Mouse (Mus musculus) embryonic fibroblast, embryonic 13.5 days (primary cell): Measurements from ENCODE around the gene Ifitm2. TPM values are rescaled to one million over a fixed set of nuclear protein-coding genes. Genes with fewer than 3 reads are reported as not detected.

Experiments used
- H3K27ac ChIP-seq: 2 replicates; pipeline ENCODE4 v1.5.1; 2012; ENCODE audit warnings: low read length, control low read depth, inconsistent platforms; ENCODE audit not compliant: insufficient read depth
- H3K4me1 ChIP-seq: 2 replicates; pipeline ENCODE4 v1.6.1; 2011; ENCODE audit warnings: low read length; ENCODE audit not compliant: control insufficient read depth, insufficient read depth
- H3K4me3 ChIP-seq: 2 replicates; pipeline ENCODE4 v1.5.1; 2011; ENCODE audit warnings: mild to moderate bottlenecking, control low read depth, low read length; ENCODE audit not compliant: insufficient read depth
- CTCF ChIP-seq: IDR thresholded peaks from 2 replicates; pipeline ENCODE4 v1.5.1; 2011; ENCODE audit warnings: mild to moderate bottlenecking, control low read depth, low read length, moderate library complexity, borderline replicate concordance; ENCODE audit not compliant: insufficient read depth
- POLR2A ChIP-seq: IDR thresholded peaks from 2 replicates; pipeline ENCODE4 v1.6.1; 2011; ENCODE audit warnings: low read depth, mild to moderate bottlenecking, control low read depth, low read length, moderate library complexity
- polyA plus RNA-seq: library from polyadenylated mRNA; stranded (reverse); fragments of >200 nt; gene quantifications from 2 replicates; pipeline ENCODE4 v1.2.4, GENCODE M21; 2011; ENCODE audit warnings: low read depth; ENCODE audit not compliant: missing spikeins, insufficient read length

The Ifitm2 gene
- polyA plus RNA-seq, 1 experiment = 857 TPM

DNA sequence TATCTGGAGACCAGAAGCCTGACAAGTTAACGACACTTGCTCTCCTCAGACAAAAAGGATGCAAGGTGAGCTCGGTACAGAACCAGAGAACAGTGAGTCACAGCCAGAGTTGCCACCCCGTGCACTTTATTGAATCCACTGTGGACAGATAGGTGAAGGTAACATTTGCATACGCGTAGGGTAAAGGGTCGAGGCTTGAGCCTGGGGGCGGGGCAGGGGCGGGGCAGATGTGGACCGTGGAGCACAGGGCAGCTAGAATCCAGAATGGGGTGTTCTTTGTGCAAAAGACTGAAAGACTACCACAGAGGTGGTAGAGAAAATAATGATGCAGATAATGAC, 1.1 kb downstream of the Ifitm2 start:
- TF ChIP-seq CTCF = no peak
- TF ChIP-seq POLR2A = no peak; the same call in 1 of the 2 replicates
- no peak overlapping the region for H3K27ac ChIP-seq
- H3K4me3 ChIP-seq = peak overlapping the region; percentile 94
- H3K4me1 ChIP-seq = peaks cover 13% of the 10 kb centered on the region

GRCm38 (mm10) chr7:140953800-140954732, 1.7 kb downstream of the Ifitm2 start:
- TF ChIP-seq POLR2A = peak; percentile 42; the same call in 1 of the 2 replicates
- no peak for TF ChIP-seq CTCF
- Histone ChIP-seq H3K4me3 (peak overlapping the region; percentile 94), H3K4me1 (peaks cover 13% of the 10 kb centered on the region), H3K27ac (no peak overlapping the region)

DNA sequence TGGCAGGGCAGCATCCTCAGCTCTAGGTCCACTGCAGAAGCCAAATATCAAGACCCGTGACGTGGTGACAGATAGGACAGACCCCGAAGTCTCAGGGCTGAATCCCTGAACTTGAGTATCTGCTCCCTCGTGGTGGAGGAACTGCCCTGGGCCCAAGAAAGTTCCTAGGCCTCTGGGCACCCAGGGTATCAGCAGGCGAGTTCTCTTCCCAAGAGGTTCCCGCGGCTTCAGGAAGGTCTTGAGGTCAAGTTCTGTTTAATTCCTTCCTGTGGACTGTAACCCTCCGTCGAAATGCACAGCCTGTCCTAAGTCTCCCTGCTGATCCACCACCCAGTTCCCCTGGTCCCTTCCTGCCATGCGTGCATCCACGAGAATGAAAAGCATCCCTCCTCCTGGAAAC, 2.7 kb downstream of the Ifitm2 start:
- Histone ChIP-seq H3K4me3 (no peak overlapping the region), H3K4me1 (peaks cover 13% of the 10 kb centered on the region), H3K27ac (no peak overlapping the region)
- TF ChIP-seq POLR2A (no peak), CTCF (no peak)

DNA sequence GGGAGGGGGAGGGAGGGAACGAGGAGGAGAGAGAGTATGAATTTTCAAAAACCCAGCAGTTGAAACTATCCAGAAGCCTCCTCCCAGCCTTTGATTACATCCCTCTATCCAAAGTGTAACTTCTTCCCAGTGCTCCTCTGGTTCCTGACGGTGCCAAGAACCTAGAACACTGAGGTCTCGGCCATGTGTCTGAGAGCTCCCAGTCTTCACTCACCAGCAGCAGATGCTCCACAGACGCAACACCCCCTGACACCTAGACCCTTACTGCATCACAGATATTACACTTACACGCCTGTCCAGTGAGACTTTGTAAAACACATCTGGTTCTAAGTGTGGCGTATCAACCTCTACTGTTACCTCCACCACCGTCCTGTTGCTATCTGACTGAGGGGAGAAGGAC, 3.3 kb downstream of the Ifitm2 start:
- Histone ChIP-seq H3K27ac (no peak overlapping the region), H3K4me3 (no peak overlapping the region), H3K4me1 (peaks cover 13% of the 10 kb centered on the region)
- TF ChIP-seq POLR2A = no peak
- TF ChIP-seq CTCF = no peak

- H3K4me3 ChIP-seq = no peak overlapping the region
- 0 out of 2 replicates have a peak overlapping the region, but pooled peaks have one; percentile 1 for H3K27ac ChIP-seq
- no peak for TF ChIP-seq CTCF
- TF ChIP-seq POLR2A = no peak
- H3K4me1 ChIP-seq = peaks cover 13% of the 10 kb centered on the region
Measured at GRCm38 (mm10) chr7:140951765-140952164, 4.0 kb downstream of the Ifitm2 start.

GRCm38 (mm10) chr7:140951051-140951450, 4.7 kb downstream of the Ifitm2 start:
- Histone ChIP-seq H3K4me3 (no peak overlapping the region), H3K27ac (peak overlapping the region; percentile 1; the same call in 1 of the 2 replicates), H3K4me1 (peaks cover 13% of the 10 kb centered on the region)
- TF ChIP-seq CTCF (no peak), POLR2A (no peak)

DNA sequence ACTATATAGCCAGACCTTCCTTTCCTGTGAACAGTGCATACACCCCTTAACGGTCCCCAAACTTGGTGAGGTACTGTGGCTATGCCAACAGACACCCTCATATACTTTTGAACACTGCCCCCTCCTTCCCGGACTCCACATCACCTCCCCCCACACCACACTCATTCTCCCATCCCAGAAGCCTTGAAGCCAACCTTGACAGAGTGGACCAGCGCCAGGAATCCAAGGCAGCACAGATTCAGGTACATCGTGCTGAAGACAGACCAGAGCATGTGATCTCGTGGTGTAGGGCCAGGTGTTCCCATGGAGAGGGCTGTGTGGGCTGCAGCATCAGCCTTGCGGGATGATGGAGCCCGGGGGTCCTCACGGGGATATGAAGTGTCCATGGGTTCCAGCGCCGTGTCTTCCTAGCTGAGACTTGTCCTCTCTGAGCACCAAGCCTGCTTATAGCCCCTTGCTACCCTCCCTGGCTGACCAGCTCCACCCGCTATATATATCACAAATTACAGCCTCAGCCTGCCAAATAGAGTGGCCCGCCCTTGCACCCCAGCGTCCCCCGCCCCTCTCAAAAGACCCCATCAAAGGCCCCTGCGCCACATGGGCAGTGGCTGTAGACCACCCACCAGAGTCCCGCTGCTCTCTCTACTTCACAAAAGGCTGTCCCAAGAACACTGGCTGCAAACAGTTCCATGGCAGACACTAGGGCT, 5.8 kb downstream of the Ifitm2 start, which contains the start of gene Ifitm5:
Gene Ifitm5, minus strand, starts transcription at position 468 of the 707 bp plus-strand sequence.
- Histone ChIP-seq H3K4me3 (no peak within 1 kb of the TSS), H3K4me1 (peaks cover 13% of the 10 kb centered on the region)

GRCm38 (mm10) chr7:140949255-140949654, 6.5 kb downstream of the Ifitm2 start:
- no peak for TF ChIP-seq CTCF
- no peak for TF ChIP-seq POLR2A
- H3K27ac ChIP-seq = no peak overlapping the region
- no peak overlapping the region for H3K4me3 ChIP-seq
- peaks cover 13% of the 10 kb centered on the region for H3K4me1 ChIP-seq

More for the DNA sequence above, 5.8 kb downstream of the Ifitm2 start, which contains the start of gene Ifitm5:
- H3K27ac ChIP-seq = no peak within 1 kb of the TSS; the same call in 1 of the 2 replicates
- no peak for TF ChIP-seq POLR2A
- no peak for TF ChIP-seq CTCF

DNA sequence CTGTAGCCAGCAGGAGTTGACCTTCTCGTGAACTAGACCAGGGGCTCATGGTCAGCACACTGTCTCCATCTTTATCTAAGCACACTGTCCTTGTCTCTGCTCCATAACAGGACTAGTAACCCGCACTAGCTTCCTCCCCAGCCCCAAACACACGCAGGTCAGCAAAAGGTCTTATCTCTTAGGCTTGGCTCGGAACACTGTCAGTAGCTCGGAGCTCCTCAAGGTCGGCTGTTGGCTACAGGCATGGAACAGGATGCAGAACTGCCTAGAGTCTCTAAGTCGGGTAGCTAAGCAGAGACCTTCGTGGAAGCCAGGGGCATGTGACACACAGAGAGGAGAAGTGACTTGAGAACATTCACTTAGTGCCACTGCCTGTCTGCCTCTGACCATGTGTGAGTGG, 7.6 kb downstream of the Ifitm2 start:
- no peak overlapping the region for H3K27ac ChIP-seq
- H3K4me3 ChIP-seq = no peak overlapping the region
- H3K4me1 ChIP-seq = peaks cover 13% of the 10 kb centered on the region; the same call in 1 of the 2 replicates
- no peak for TF ChIP-seq CTCF
- no peak for TF ChIP-seq POLR2A

GRCm38 (mm10) chr7:140946980-140947379, 8.8 kb downstream of the Ifitm2 start:
- no peak overlapping the region for H3K27ac ChIP-seq

More at GRCm38 (mm10) chr7:140946980-140947379, 8.8 kb downstream of the Ifitm2 start:
- Histone ChIP-seq H3K4me3 (no peak overlapping the region), H3K4me1 (peaks cover 10% of the 10 kb centered on the region; the same call in 1 of the 2 replicates)
- no peak for TF ChIP-seq CTCF
- no peak for TF ChIP-seq POLR2A
